Mouse (Mus musculus): ENCODE data around the gene Npc1l1. TPM values are rescaled to one million over a fixed set of nuclear protein-coding genes. Genes with fewer than 3 reads are reported as not detected.

Npc1l1 gene
- 0.04 TPM in 1 of 2 replicates, not detected in the other for polyA plus RNA-seq (2015; fragmentation: Nextera tagmentation; extraction: Ambion mirVana)

- Histone ChIP-seq H3K9ac (ENCODE audit: low read depth, low read length) (no peak within 1 kb of the TSS), H3K9me3 (ENCODE audit: control insufficient read depth, low read length) (no peaks in the 10 kb centered on the region), H3K27ac (ENCODE audit: low read depth, low read length) (no peak within 1 kb of the TSS), H3K27me3 (replicated peaks; ENCODE audit: control insufficient read depth, insufficient read depth, low read length) (no peaks in the 10 kb centered on the region), H3K36me3 (ENCODE audit: control insufficient read depth, insufficient read depth, low read length) (no peaks in the 10 kb centered on the region), H3K4me3 (ENCODE audit: low read length) (no peak within 1 kb of the TSS), H3K4me2 (ENCODE audit: low read length) (no peak within 1 kb of the TSS), H3K4me1 (ENCODE audit: control insufficient read depth, insufficient read depth, low read depth, low read length) (no peaks in the 10 kb centered on the region)
- ATAC-seq, result no peak
- 90% methylated on average over 7 of the region's 7 CpGs for WGBS
Measured at GRCm38 (mm10) chr11:6230012-6230411, at the start of gene Npc1l1. TSS of gene Npc1l1 (minus strand) at chr11:6230143.

GRCm38 (mm10) chr11:6276466-6276865, 46.5 kb upstream of the Npc1l1 start:
- Histone ChIP-seq H3K36me3 (ENCODE audit: control insufficient read depth, insufficient read depth, low read length) (no peaks in the 10 kb centered on the region), H3K9me3 (ENCODE audit: control insufficient read depth, low read length) (no peaks in the 10 kb centered on the region), H3K4me2 (ENCODE audit: low read length) (no peak overlapping the region), H3K27ac (ENCODE audit: low read depth, low read length) (no peak overlapping the region), H3K4me1 (ENCODE audit: control insufficient read depth, insufficient read depth, low read depth, low read length) (peaks cover 21% of the 10 kb centered on the region), H3K4me3 (ENCODE audit: low read length) (no peak overlapping the region), H3K9ac (ENCODE audit: low read depth, low read length) (no peak overlapping the region), H3K27me3 (replicated peaks; ENCODE audit: control insufficient read depth, insufficient read depth, low read length) (no peaks in the 10 kb centered on the region)
- no peak for ATAC-seq
- WGBS, result 82% methylated on average over 3 of the region's 3 CpGs

- Histone ChIP-seq H3K4me3 (ENCODE audit: low read length) (peak overlapping the region; percentile 83), H3K9me3 (ENCODE audit: control insufficient read depth, low read length) (no peaks in the 10 kb centered on the region), H3K9ac (ENCODE audit: low read depth, low read length) (peak overlapping the region; percentile 92), H3K4me1 (ENCODE audit: control insufficient read depth, insufficient read depth, low read depth, low read length) (peaks cover 21% of the 10 kb centered on the region), H3K27me3 (replicated peaks; ENCODE audit: control insufficient read depth, insufficient read depth, low read length) (no peaks in the 10 kb centered on the region), H3K4me2 (ENCODE audit: low read length) (peak overlapping the region; percentile 95), H3K36me3 (ENCODE audit: control insufficient read depth, insufficient read depth, low read length) (no peaks in the 10 kb centered on the region; the same call in 1 of the 2 replicates), H3K27ac (ENCODE audit: low read depth, low read length) (peak overlapping the region; percentile 74)
- 23% methylated on average over 7 of the region's 7 CpGs for WGBS
- no peak for ATAC-seq
Measured at GRCm38 (mm10) chr11:6275094-6275484, 45.1 kb upstream of the Npc1l1 start.

- no peaks in the 10 kb centered on the region for H3K27me3 ChIP-seq (replicated peaks; ENCODE audit: control insufficient read depth, insufficient read depth, low read length)
- WGBS, result under 1% methylated on average over 39 of the region's 39 CpGs
- peak within 1 kb of the TSS; percentile 92 for H3K9ac ChIP-seq (ENCODE audit: low read depth, low read length)
- peak; percentile 98 for ATAC-seq
- H3K27ac ChIP-seq (ENCODE audit: low read depth, low read length), result peak within 1 kb of the TSS; percentile 74
- H3K36me3 ChIP-seq (ENCODE audit: control insufficient read depth, insufficient read depth, low read length), result no peaks in the 10 kb centered on the region; the same call in 1 of the 2 replicates
- H3K4me2 ChIP-seq (ENCODE audit: low read length), result peak within 1 kb of the TSS; percentile 95
- peak within 1 kb of the TSS; percentile 83 for H3K4me3 ChIP-seq (ENCODE audit: low read length)
- H3K9me3 ChIP-seq (ENCODE audit: control insufficient read depth, low read length), result no peaks in the 10 kb centered on the region
- H3K4me1 ChIP-seq (ENCODE audit: control insufficient read depth, insufficient read depth, low read depth, low read length), result peaks cover 21% of the 10 kb centered on the region
Measured at GRCm38 (mm10) chr11:6274387-6275093, 44.6 kb upstream of the Npc1l1 start, which contains the start of gene Tmed4. TSS of gene Tmed4 (minus strand) at chr11:6274870.

GRCm38 (mm10) chr11:6273607-6274006, 43.7 kb upstream of the Npc1l1 start:
- no peaks in the 10 kb centered on the region; the same call in 1 of the 2 replicates for H3K36me3 ChIP-seq (ENCODE audit: control insufficient read depth, insufficient read depth, low read length)
- H3K27me3 ChIP-seq (replicated peaks; ENCODE audit: control insufficient read depth, insufficient read depth, low read length), result no peaks in the 10 kb centered on the region
- H3K9ac ChIP-seq (ENCODE audit: low read depth, low read length), result peak overlapping the region; percentile 92
- no peaks in the 10 kb centered on the region for H3K9me3 ChIP-seq (ENCODE audit: control insufficient read depth, low read length)
- no peak overlapping the region for H3K27ac ChIP-seq (ENCODE audit: low read depth, low read length)
- peak overlapping the region; percentile 83 for H3K4me3 ChIP-seq (ENCODE audit: low read length)
- H3K4me2 ChIP-seq (ENCODE audit: low read length), result peak overlapping the region; percentile 95
- 51% methylated on average over 11 of the region's 11 CpGs for WGBS
- no peak for ATAC-seq
- peaks cover 21% of the 10 kb centered on the region for H3K4me1 ChIP-seq (ENCODE audit: control insufficient read depth, insufficient read depth, low read depth, low read length)

GRCm38 (mm10) chr11:6267320-6268254, 37.6 kb upstream of the Npc1l1 start, which contains the start of gene Ddx56:
TSS of gene Ddx56 (minus strand) at chr11:6267772.
- ATAC-seq, result peak; percentile 98
- H3K4me3 ChIP-seq (ENCODE audit: low read length), result peak within 1 kb of the TSS; percentile 64
- H3K27me3 ChIP-seq (replicated peaks; ENCODE audit: control insufficient read depth, insufficient read depth, low read length), result no peaks in the 10 kb centered on the region
- H3K36me3 ChIP-seq (ENCODE audit: control insufficient read depth, insufficient read depth, low read length), result peaks cover 22% of the 10 kb centered on the region
- peak within 1 kb of the TSS; percentile 90 for H3K4me2 ChIP-seq (ENCODE audit: low read length)
- WGBS, result 2% methylated on average over 50 of the region's 50 CpGs
- no peaks in the 10 kb centered on the region for H3K9me3 ChIP-seq (ENCODE audit: control insufficient read depth, low read length)
- H3K9ac ChIP-seq (ENCODE audit: low read depth, low read length), result peak within 1 kb of the TSS; percentile 74
- H3K4me1 ChIP-seq (ENCODE audit: control insufficient read depth, insufficient read depth, low read depth, low read length), result peaks cover 16% of the 10 kb centered on the region
- H3K27ac ChIP-seq (ENCODE audit: low read depth, low read length), result peak within 1 kb of the TSS; percentile 94

GRCm38 (mm10) chr11:6266621-6267020, 36.7 kb upstream of the Npc1l1 start:
- H3K4me3 ChIP-seq (ENCODE audit: low read length), result peak overlapping the region; percentile 64
- peaks cover 31% of the 10 kb centered on the region for H3K36me3 ChIP-seq (ENCODE audit: control insufficient read depth, insufficient read depth, low read length)
- peak overlapping the region; percentile 74 for H3K9ac ChIP-seq (ENCODE audit: low read depth, low read length)
- H3K4me2 ChIP-seq (ENCODE audit: low read length), result peak overlapping the region; percentile 90
- no peak for ATAC-seq
- no peaks in the 10 kb centered on the region for H3K27me3 ChIP-seq (replicated peaks; ENCODE audit: control insufficient read depth, insufficient read depth, low read length)
- H3K27ac ChIP-seq (ENCODE audit: low read depth, low read length), result no peak overlapping the region
- peaks cover 12% of the 10 kb centered on the region for H3K4me1 ChIP-seq (ENCODE audit: control insufficient read depth, insufficient read depth, low read depth, low read length)
- WGBS, result 74% methylated on average over 9 of the region's 9 CpGs
- no peaks in the 10 kb centered on the region for H3K9me3 ChIP-seq (ENCODE audit: control insufficient read depth, low read length)

GRCm38 (mm10) chr11:6261434-6262082, 31.6 kb upstream of the Npc1l1 start:
- 75% methylated on average over 10 of the region's 10 CpGs for WGBS
- no peak overlapping the region for H3K4me3 ChIP-seq (ENCODE audit: low read length)
- peaks cover 57% of the 10 kb centered on the region for H3K36me3 ChIP-seq (ENCODE audit: control insufficient read depth, insufficient read depth, low read length)
- no peak overlapping the region for H3K27ac ChIP-seq (ENCODE audit: low read depth, low read length)
- H3K4me2 ChIP-seq (ENCODE audit: low read length), result no peak overlapping the region
- peaks cover 5% of the 10 kb centered on the region for H3K4me1 ChIP-seq (ENCODE audit: control insufficient read depth, insufficient read depth, low read depth, low read length)
- peak; percentile 66; the same call in 1 of the 2 replicates for ATAC-seq
- no peak overlapping the region for H3K9ac ChIP-seq (ENCODE audit: low read depth, low read length)
- no peaks in the 10 kb centered on the region for H3K9me3 ChIP-seq (ENCODE audit: control insufficient read depth, low read length)
- H3K27me3 ChIP-seq (replicated peaks; ENCODE audit: control insufficient read depth, insufficient read depth, low read length), result no peaks in the 10 kb centered on the region

Data from hindbrain, embryonic 16.5 days (tissue).